Mouse (Mus musculus): Measurements from ENCODE around the gene Gm10665. TPM values are rescaled to one million over a fixed set of nuclear protein-coding genes. Genes with fewer than 3 reads are reported as not detected.
"Not testable (repeated sequence)": the region's sequence is repeated elsewhere in the genome, so short reads cannot be mapped to it uniquely, and the experiment has no call there.

The Gm10665 gene
- total RNA-seq (2014; fragmentation: Nextera tagmentation) = not detected in 2 replicates
- not detected in 2 replicates for total RNA-seq (2017)
- not detected in 2 replicates for polyA plus RNA-seq (2012)

- not testable (repeated sequence) for H3K27me3 ChIP-seq (ENCODE audit: insufficient read depth, low read length); H3K4me1 ChIP-seq (ENCODE audit: insufficient read depth, low read depth, low read length); H3K36me3 ChIP-seq (replicated peaks); DNase-seq (ENCODE audit: low spot score); H3K9me3 ChIP-seq (replicated peaks); H3K4me3 ChIP-seq (ENCODE audit: low read depth, low read length); ATAC-seq (ENCODE audit: extremely low read depth, insufficient number of reproducible peaks, low FRiP score, poor library complexity, severe bottlenecking)
These were observed at the start of gene Gm10665 for GRCm38 (mm10) chr7:22463975-22464374. Gene Gm10665 (minus strand): TSS chr7:22464075.

GRCm38 (mm10) chr7:22499578-22499977, 35.7 kb upstream of the Gm10665 start, which contains the start of gene Vmn1r151:
Gene Vmn1r151 (minus strand): TSS chr7:22499678.
- H3K27me3 ChIP-seq (ENCODE audit: insufficient read depth, low read length); H3K9me3 ChIP-seq (replicated peaks); DNase-seq (ENCODE audit: low spot score); ATAC-seq (ENCODE audit: extremely low read depth, insufficient number of reproducible peaks, low FRiP score, poor library complexity, severe bottlenecking); H3K4me1 ChIP-seq (ENCODE audit: insufficient read depth, low read depth, low read length); H3K36me3 ChIP-seq (replicated peaks); H3K4me3 ChIP-seq (ENCODE audit: low read depth, low read length): not testable (repeated sequence)

DNA sequence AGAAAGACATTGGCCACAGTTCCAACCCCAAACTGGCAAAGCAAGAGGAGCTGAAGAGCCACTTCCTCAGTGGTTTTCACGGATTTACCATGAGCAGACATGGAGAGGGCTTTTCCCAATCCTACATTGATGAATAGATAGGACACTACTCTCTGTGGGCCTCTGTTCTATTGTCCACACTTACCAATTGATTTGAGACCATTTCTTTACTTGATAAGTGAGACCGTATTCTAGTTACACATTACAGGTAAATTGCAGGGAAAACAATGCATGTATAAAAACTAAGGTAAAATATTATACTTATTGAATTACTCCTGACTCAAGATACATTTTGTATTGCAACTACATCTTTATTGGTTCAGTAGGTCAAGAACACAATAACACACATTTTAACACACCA, 25.7 kb downstream of the Gm10665 start, which contains the start of gene Vmn1r149:
Gene Vmn1r149, minus strand, starts transcription at position 101 of the 400 bp plus-strand sequence.
- not testable (repeated sequence) for H3K36me3 ChIP-seq (replicated peaks); DNase-seq (ENCODE audit: low spot score); H3K9me3 ChIP-seq (replicated peaks); ATAC-seq (ENCODE audit: extremely low read depth, insufficient number of reproducible peaks, low FRiP score, poor library complexity, severe bottlenecking); H3K4me3 ChIP-seq (ENCODE audit: low read depth, low read length); H3K4me1 ChIP-seq (ENCODE audit: insufficient read depth, low read depth, low read length); H3K27me3 ChIP-seq (ENCODE audit: insufficient read depth, low read length)

DNA sequence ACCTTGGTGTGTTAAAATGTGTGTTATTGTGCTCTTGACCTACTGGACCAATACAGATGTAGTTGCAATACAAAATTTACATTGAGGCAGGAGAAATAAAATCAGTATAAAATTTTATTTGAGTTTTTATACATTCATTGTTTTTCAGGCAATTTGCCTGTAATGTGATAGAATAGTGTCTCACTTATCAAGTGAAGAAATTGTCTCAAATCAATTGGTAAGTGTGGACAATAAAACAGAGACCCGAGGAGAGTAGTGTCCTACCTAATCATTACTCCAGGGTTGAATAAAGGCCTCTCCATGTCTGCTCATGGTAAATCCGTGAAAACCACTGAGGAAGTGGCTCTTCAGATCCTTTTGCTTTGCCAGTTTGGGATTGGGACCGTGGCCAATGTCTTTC, 50.6 kb downstream of the Gm10665 start, which contains the start of gene Vmn1r148:
Gene Vmn1r148, plus strand, starts transcription at position 301 of the 400 bp plus-strand sequence.
- not testable (repeated sequence) for H3K4me3 ChIP-seq (ENCODE audit: low read depth, low read length)

More for the DNA sequence above, 50.6 kb downstream of the Gm10665 start, which contains the start of gene Vmn1r148:
- H3K36me3 ChIP-seq (replicated peaks); H3K9me3 ChIP-seq (replicated peaks); ATAC-seq (ENCODE audit: extremely low read depth, insufficient number of reproducible peaks, low FRiP score, poor library complexity, severe bottlenecking); H3K4me1 ChIP-seq (ENCODE audit: insufficient read depth, low read depth, low read length); H3K27me3 ChIP-seq (ENCODE audit: insufficient read depth, low read length); DNase-seq (ENCODE audit: low spot score): not testable (repeated sequence)

Other genes starting within 250 kb of the Gm10665 start
- not detected in 2 replicates for gene Gm8453, start 234.6 kb downstream of the Gm10665 start, total RNA-seq (2014; fragmentation: Nextera tagmentation)
- gene Gm8453, start 234.6 kb downstream of the Gm10665 start, total RNA-seq (2017) = not detected in 2 replicates
- gene Gm8453, start 234.6 kb downstream of the Gm10665 start, polyA plus RNA-seq (2012) = not detected in 2 replicates
- gene Gm4187, start 134.4 kb downstream of the Gm10665 start, total RNA-seq (2014; fragmentation: Nextera tagmentation) = not detected in 2 replicates
- gene Gm4187, start 134.4 kb downstream of the Gm10665 start, total RNA-seq (2017) = not detected in 2 replicates
- not detected in 2 replicates for gene Gm4187, start 134.4 kb downstream of the Gm10665 start, polyA plus RNA-seq (2012)
- not detected in 2 replicates for gene Gm8660, start 93.0 kb downstream of the Gm10665 start, total RNA-seq (2014; fragmentation: Nextera tagmentation)
- not detected in 2 replicates for gene Gm8660, start 93.0 kb downstream of the Gm10665 start, total RNA-seq (2017)
- gene Gm8660, start 93.0 kb downstream of the Gm10665 start, polyA plus RNA-seq (2012) = not detected in 2 replicates
- gene Vmn1r148, start 50.5 kb downstream of the Gm10665 start, total RNA-seq (2014; fragmentation: Nextera tagmentation) = not detected in 2 replicates
- gene Vmn1r148, start 50.5 kb downstream of the Gm10665 start, total RNA-seq (2017) = not detected in 2 replicates
- gene Vmn1r148, start 50.5 kb downstream of the Gm10665 start, polyA plus RNA-seq (2012) = not detected in 2 replicates
- not detected in 2 replicates for gene Vmn1r149, start 25.8 kb downstream of the Gm10665 start, total RNA-seq (2014; fragmentation: Nextera tagmentation)
- not detected in 2 replicates for gene Vmn1r149, start 25.8 kb downstream of the Gm10665 start, total RNA-seq (2017)
- gene Vmn1r149, start 25.8 kb downstream of the Gm10665 start, polyA plus RNA-seq (2012) = not detected in 2 replicates
- not detected in 2 replicates for gene Vmn1r151, start 35.6 kb upstream of the Gm10665 start, total RNA-seq (2014; fragmentation: Nextera tagmentation)
- gene Vmn1r151, start 35.6 kb upstream of the Gm10665 start, total RNA-seq (2017) = not detected in 2 replicates
- gene Vmn1r151, start 35.6 kb upstream of the Gm10665 start, polyA plus RNA-seq (2012) = not detected in 2 replicates
- not detected in 2 replicates for gene Vmn1r152, start 58.9 kb upstream of the Gm10665 start, total RNA-seq (2014; fragmentation: Nextera tagmentation)
- gene Vmn1r152, start 58.9 kb upstream of the Gm10665 start, total RNA-seq (2017) = 0.16 TPM in 1 of 2 replicates, not detected in the other
- not detected in 2 replicates for gene Vmn1r152, start 58.9 kb upstream of the Gm10665 start, polyA plus RNA-seq (2012)
- gene Gm8677, start 70.8 kb upstream of the Gm10665 start, total RNA-seq (2014; fragmentation: Nextera tagmentation) = not detected in 2 replicates
- not detected in 2 replicates for gene Gm8677, start 70.8 kb upstream of the Gm10665 start, total RNA-seq (2017)
- gene Gm8677, start 70.8 kb upstream of the Gm10665 start, polyA plus RNA-seq (2012) = not detected in 2 replicates
- not detected in 2 replicates for gene Gm4201, start 101.3 kb upstream of the Gm10665 start, total RNA-seq (2014; fragmentation: Nextera tagmentation)
- gene Gm4201, start 101.3 kb upstream of the Gm10665 start, total RNA-seq (2017) = not detected in 2 replicates
- not detected in 2 replicates for gene Gm4201, start 101.3 kb upstream of the Gm10665 start, polyA plus RNA-seq (2012)
- gene Gm4565, start 124.1 kb upstream of the Gm10665 start, total RNA-seq (2014; fragmentation: Nextera tagmentation) = not detected in 2 replicates
- not detected in 2 replicates for gene Gm4565, start 124.1 kb upstream of the Gm10665 start, total RNA-seq (2017)
- gene Gm4565, start 124.1 kb upstream of the Gm10665 start, polyA plus RNA-seq (2012) = not detected in 2 replicates
- gene Vmn1r155, start 193.9 kb upstream of the Gm10665 start, total RNA-seq (2014; fragmentation: Nextera tagmentation) = not detected in 2 replicates
- not detected in 2 replicates for gene Vmn1r155, start 193.9 kb upstream of the Gm10665 start, total RNA-seq (2017)
- gene Vmn1r155, start 193.9 kb upstream of the Gm10665 start, polyA plus RNA-seq (2012) = not detected in 2 replicates
- not detected in 2 replicates for gene Gm8693, start 228.2 kb upstream of the Gm10665 start, total RNA-seq (2014; fragmentation: Nextera tagmentation)
- not detected in 2 replicates for gene Gm8693, start 228.2 kb upstream of the Gm10665 start, total RNA-seq (2017)
- gene Gm8693, start 228.2 kb upstream of the Gm10665 start, polyA plus RNA-seq (2012) = not detected in 2 replicates

All from G1E (cell line).